Mouse (Mus musculus) left cerebral cortex, adult 8-10 months (tissue): ENCODE measurements around the gene Hmgb1. TPM values are rescaled to one million over a fixed set of nuclear protein-coding genes. Genes with fewer than 3 reads are reported as not detected.

Experiments used
- DNase-seq, 2 experiments: peaks; one replicate each; pipeline ENCODE4 v3.0.0; 2022; ENCODE audit warnings: low spot score in 2 of 2
- total RNA-seq, 4 experiments: library from RNA; stranded (reverse); gene quantifications; 2 replicates each; pipeline ENCODE4 v1.2.4; 2022

Hmgb1 gene
- total RNA-seq, 4 experiments from 2014 or later, result 120 to 137 (median 132) TPM

DNA sequence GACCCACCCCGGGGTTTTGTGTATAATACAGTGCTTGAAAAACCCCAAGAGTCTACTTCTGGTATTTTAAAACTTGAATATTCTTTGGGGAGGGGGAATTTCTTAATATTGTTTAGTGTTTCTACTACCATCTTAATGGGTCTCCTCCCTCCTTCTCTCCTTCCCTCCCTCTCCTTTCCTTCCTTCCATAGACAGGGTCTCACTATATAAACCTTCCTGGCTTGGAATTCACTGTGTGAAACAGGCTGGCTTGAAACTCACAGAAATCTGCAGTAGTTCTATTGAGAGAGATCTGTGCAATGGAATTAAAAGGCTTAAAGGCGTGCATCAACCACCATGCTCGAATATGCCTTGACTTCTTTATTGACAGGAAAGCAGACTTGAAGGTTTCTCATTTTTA lies 1.5 kb upstream of the Hmgb1 start:
- DNase-seq, result no peak

DNA sequence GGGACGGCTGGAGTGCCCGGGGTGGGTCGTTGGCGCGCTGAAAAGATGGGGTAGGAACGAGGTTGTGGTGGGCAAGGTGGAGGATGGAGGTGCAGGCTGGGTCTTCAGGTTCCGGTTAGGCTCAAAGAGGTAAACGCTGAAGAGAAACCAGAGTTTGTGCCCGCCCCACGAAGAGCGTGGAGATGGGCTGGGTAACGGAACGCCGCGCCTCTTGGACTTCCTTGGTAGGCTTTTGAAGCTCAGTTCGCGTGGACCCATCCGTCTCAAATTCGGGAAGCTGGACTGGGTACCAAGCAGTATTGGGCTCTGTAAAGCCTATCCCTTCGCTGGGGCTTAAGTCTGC lies 526 bp upstream of the Hmgb1 start:
- peak in 1 of 2 experiments; percentile 32 for DNase-seq

DNA sequence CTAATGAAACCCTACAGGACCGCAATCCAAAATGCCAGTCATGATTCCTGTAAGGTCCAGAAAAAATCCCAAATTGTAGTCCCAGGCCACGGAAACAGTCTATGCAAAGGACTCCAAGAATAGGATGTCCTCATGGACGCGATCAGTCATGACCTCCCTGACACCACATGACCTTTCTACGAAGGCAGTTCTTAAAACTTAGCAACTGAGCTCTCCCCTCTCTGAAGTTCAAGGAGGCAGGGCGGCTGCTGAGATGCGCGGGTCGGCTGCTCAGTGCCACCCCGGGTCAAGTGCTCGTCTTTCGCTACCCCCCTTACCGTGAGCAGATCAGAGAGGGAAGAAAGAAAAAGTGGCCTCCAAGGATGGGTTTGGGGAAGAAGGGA lies 577 bp downstream of the Hmgb1 start:
- no peak for DNase-seq

DNA sequence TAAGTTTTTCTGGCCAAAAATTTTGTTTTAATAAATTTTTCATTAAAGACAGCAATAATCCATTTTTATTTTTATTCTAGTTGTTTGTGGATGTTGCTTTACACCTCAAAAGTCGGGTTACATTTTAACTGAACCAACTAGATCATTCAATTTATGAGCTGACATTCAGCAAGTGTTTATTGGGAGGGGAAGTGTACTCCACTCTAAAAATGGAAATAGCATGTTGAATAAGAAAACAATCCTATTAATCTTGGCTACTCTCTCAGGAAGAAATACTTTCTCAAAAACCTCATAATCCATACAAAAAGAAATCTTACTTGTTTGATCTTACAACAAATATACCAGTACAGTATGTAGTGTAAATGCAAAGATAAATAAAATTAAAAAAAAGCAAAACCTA lies 1.2 kb downstream of the Hmgb1 start:
- DNase-seq, result no peak

DNA sequence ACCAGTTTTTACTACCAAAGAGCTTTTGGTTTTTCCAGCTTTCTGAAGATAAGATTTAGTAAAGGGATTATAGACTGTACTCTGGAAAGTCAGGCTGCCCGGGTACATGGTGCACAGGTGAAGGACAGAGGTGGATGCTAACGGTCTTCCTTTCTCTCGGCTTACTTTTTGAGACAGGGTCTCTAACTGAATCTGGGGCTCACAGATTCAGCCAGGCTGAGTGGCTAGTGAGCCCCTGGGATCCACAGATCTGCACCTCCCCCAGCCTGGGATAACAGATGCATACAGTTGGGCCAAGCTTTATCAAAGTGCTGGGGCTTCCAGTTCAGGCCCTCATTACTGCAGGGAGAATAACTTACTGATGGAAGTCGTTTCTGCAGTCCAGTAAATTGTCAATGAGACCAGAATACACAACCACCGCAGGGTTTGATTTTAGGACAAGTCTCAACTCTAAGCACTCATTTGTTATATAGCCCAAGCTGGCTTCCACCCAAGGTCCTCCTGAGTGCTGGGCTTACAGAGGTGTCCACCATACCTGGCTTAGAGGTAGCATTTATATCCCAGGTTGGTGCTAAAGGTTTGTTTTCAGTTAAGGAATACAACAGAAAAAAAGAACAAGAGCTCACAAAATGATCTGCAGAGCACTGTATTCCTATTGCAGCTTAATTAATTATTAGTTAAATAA lies 2.0 kb downstream of the Hmgb1 start:
- DNase-seq, result no peak

DNA sequence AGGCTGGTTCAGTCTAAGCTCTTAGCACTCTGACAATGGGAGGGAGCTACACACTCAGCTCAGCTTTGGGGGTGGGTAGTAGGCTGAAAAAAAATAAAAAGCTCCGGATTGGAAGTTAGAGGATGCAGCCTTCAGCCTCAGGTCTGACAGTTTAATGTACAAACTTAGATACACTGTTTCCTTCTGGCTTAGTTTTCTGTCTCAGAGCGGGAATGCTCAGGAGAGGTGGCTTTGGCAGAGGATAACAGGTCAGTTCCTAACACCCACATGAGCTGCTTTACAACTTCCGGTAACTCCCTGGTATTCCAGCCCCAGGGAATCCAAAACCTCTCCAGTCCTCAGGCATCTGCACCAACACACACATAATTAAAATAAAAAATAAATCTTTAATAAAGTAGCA lies 4.5 kb downstream of the Hmgb1 start:
- no peak for DNase-seq

DNA sequence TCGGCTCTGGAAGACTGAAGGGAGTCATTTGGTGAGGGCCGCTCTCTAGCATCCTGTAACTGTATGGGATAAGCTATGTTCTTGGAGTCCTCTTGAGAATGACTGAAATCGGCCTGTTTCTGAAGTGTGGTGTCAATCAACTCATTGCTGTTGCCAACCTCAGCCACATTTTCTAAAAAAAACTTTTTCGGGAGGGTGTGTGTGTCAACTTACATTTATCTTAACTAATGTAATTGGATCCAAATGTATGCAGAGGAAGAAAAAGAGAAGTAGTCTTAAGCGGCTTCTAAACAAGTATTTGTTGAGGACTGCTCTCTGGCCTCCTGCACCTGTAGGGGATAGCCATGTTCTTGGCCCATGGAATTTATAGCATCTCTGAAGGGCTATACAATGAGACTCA lies 6.2 kb downstream of the Hmgb1 start:
- no peak for DNase-seq

DNA sequence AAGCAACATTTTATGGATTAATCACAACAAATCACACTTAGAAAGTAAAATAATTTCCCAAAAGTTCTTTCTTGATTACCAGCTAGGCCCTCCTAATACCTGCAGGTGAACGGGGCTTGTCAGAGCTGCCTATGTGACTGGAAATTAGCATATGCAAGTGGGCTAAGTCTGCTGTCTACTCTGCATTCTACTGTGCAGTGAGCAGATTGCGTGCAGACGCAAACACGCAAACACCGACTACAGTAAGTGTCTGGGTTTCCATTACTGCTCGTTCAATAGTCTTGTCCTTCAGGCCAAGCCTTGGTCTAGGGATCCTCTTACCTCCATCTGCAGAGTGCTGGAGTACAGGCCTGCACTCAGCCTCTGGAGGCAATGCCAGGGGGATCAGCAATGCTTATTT lies 8.6 kb downstream of the Hmgb1 start:
- DNase-seq, result no peak

DNA sequence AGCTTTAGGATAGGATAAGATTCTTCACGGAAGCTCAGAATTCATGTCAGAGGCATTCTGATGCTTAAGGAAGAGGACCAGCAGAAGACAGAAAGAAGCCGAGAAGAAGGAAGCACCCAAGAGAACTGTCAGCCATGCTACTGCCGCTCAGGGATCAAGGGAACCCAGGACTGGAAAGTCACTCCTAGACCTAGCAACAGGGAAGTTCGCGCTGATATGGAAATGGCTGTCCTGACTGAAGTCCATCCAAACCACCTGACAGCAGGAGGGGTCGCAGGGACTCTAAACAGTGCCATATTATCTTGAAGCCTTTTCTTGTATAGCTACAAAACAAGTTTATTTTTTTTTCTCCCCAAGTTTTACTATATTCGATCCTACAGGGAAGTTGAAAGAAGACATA lies 9.8 kb downstream of the Hmgb1 start:
- no peak for DNase-seq

DNA sequence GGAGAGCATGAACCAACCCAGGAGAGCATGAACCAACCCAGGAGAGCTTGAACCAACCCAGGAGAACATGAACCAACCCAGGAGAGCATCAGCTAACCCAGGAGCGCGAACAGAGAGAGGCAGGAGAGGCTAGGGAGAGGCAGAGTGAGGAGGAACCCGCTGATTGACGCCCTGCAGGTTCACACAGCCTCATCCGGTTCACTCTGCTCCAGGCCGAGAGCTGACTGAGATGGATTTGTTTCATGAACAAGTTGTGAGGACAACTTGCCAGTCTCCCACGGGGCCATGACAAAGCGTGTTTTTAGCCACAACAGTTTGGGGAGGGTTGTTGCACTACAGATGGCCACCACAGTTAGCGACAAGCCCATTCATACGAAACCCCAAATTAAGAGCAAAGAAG lies 12.0 kb downstream of the Hmgb1 start:
- no peak for DNase-seq

DNA sequence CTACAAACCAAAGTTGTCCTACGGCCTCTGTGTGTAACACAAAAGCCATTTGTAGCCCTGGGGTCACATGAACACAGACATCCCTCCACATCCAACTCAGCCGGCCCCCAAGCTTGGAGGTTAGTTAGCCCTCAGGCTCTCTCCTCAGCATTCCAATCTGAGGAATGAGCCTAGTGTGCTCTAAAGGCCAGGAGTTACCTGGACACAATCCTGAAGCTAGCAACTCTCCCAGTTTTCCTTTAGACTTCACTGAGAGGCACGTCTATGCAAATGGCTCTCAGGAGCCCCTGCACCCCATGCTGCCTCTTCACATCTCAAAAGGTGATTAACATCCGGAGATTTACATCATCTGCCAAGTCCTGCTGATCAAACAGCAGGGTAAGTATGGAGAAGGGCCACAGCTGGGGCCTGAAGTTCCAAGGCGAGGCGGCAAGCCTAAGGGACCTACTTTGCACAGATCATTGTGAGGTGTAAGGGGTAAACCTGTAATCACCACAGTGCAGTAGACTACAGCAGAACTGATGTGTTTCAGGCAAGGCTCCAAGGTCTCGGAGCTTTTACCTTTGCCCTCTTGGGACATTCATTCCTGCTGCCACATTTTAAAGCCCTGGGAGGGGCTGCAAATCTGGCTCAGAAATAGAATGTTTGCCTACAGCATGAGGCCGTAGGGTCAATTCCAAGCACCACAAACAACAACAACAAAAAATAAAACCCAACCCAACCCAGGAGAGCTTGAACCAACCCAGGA lies 13.3 kb downstream of the Hmgb1 start:
- DNase-seq, result no peak

DNA sequence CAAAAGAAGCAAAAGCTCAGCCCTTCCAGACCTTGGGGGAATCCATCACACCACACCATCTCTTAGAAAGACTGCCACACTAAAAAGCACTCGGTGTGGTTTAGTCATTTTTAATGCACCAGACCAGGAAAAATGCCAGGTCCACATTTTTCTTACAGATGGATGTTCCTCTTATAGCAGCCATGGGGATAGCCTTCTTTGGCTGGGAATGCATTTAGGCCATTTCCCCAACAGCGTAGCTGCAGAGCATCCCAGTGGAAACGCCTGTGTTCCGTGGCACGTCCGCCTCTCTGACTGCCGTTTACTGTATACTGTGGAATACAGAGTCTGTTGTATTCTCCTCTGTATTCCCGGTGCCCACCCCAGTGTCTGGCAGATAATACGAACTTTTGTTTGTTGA lies 15.5 kb downstream of the Hmgb1 start:
- peak in 1 of 2 experiments; percentile 31 for DNase-seq

DNA sequence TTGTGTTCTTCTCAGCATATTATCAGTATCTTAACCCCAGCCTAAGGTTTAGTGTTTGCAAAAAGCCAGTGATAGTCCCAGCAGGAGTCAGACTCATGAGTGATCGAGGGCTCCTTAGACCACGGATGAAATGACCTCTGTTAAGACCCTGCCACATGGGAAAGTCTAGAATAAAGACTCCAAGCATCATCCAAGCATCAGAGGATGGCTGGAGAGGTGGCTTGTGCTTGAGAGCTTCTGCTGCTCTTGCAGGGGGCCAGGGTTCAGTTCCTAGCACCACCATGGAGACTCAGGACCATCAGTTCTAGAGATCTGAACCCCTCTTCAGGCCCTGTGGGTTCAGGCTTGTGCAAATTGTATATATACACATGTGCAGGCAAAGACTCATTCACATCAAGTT lies 16.2 kb downstream of the Hmgb1 start:
- DNase-seq, result no peak

DNA sequence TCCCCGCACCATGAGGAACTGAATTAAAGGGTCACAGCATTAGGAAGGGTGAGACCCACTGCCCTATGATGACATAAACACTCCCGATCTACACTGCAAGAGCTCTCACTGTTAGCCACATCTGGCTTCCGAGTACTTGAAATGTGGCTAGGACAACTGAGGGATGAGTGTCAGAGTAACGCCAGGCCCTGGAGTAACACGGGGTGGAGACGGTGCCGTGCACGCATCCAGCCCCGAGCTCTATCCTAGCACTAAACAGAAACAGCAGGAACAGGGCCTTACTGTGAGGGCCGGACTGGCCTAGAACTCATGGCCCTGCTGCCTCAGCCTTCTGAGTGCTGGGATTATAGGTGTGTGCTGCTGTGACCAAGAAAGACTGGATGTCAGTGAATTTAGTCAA lies 18.3 kb downstream of the Hmgb1 start:
- no peak for DNase-seq

DNA sequence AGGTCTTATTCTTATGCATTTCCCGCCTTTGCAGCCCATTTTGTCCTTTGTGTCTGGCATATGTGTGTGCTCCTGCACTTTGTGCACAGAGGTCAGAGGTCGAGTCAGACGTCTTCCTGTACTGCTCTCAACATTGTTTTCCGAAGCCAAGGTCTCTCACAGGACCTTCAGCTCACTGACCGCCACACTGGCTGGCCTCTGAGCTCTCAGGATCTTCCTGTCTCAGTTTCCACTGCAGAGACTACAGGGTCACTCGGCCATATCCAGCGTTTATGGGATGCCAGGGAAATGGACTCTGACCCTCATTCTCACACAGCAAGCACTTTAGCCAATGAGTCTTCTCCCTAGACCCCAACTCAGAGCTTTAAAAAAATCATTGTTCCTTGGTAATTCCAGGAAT lies 19.4 kb downstream of the Hmgb1 start:
- no peak for DNase-seq

DNA sequence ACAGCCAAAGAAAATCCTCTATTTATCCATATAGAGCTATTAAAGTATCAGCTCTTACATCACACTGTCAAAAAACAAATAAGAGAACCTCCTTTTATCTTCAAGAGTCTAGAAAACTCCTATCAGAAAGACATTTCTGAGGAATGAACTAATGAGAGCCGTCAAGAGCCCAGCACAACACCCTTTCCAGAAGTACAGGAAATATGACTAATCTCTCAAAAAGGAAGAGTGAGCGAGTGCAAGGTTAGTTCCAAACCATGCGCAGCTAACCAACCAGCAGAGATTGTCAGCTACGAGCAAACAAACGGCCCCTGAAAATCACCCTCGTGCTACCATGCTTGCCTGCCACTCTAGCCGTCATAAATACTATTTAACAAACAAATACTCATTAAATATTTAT lies 21.4 kb downstream of the Hmgb1 start:
- no peak for DNase-seq

DNA sequence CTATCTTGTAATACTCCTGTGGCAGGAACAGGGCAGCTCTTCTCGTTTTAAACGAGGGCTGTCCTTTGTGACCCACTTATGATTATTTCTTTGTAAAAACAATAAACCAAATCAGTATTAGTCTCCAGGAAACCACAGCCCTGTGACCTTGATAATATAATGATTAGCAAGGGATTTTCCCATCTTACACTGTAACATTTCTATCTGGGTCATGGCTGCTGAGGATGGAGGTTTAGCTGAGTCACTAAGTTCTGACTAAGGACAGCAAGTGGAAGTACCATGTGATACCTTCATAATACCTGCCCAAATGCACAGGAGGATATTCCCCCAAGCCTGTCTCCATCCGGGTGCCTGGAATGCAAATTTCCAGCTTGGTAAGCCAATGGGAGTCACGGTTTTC lies 23.8 kb downstream of the Hmgb1 start:
- DNase-seq, result no peak

DNA sequence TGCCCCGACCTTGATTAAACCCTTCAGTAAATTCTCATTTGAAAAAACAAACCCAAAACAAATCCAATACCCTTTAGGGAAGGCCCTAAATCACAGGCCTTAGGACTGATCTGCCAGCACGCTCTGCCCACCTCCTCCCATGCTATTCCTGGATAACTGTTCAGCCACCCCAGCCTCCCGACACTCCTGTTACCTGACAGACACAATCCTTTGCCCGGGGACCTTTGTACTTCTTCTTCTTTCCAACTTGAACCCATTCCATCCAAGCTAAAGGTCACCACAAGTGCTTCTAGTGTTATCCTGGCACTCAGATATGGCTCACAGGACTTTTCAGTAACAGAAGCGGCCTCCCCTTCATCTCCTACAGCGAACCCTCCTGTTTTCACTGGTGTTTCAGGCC lies 25.3 kb downstream of the Hmgb1 start:
- no peak for DNase-seq

DNA sequence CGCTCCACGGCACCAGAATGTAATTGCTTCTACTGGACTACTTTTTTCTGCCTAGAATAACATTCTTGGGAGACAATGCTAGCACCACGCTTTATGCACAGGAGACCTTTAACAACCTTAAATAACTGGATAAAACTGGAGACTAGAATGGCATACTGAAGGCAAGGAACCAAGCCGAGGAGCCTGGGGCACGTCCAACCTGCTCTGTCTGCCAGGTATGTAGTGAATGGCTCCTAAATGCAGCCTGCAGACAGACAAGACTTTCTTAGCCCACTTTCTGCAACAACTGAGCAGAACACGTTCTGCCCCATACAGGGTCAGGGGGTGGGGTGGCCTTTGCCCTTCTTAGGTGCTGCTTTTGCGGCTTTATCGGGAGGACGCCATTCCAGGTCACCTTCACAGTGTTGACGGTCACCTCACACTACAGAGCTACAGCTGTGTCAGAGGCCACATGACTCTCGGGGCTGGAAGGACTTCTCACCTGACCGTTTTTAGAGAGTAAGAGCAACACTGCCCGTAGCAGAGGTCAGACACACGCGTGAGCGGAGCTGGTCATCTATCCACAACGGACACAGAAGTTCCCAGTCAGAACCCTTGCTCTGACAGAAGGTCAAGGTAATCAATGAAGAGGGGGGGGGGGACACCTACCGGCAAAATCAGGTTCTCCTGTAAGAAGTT lies 27.3 kb downstream of the Hmgb1 start:
- no peak for DNase-seq

DNA sequence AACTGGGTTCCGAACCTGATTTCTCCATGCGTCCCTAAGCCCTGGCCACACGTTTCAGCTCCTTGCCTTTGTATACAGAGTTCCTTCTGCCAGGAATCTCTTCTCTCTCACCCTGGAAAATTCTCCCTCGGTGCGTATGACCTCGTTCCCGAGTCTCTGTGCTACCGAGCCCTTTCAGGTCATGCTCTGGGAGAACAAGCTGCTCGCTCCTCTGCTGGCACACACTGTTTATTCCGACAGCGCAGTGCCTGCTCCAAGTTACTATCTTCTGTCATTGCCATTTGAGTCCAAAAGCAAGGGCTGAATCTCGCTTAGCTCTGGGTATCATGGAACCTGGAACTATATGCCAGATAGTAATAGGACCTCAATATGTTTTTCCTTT lies 31.5 kb downstream of the Hmgb1 start:
- DNase-seq, result no peak

DNA sequence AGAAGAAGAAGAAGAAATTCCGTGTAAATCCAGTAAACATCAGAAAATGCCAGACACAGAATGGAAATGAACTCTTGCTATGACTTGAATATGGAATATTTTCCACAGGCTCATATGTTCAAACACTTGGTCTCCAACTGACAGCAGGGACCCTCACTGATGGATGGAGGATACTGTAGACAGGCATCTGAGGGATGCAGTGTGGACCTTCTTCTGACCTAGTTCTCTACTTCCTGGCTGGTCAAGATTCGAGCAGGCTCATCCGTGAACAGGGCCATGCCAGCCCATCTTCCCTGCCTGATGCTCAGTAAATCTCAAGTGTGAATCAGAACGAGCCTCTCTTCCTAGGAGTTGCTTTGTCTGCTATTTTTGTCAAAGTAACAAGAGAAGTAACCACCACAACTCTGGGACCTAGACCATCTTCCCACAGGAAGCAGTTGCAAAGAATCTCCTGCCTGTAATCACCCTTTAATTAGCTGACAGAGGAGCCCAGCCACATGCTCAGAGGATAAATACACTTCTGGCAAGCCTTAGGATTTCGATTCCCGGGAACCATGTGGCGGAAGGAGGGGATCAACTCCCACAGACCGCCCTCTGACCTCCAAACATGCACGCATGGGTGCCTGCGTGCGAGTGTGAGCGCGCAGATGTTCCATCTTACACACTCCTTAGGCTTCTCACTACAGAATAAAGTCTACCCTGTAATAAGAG lies 32.1 kb downstream of the Hmgb1 start:
- no peak for DNase-seq

DNA sequence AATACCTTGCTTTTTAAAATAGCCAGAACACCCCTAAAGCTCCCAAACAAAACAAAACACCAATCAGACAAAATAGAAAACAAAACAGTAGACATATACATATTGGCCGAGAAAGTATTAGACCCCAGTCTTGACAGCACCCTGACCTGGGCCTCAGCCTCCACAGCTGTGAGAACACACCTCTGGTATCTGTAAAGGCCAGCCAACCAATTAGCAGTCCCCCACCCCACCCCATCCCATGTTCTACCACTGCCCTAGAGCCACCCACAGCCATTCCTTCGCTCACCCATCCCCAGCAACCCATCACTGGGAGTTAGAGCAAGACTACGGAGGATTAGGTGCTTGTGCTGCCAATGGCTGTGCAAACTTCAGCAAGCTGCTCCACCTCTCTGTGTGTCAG lies 33.4 kb downstream of the Hmgb1 start:
- no peak for DNase-seq
